Mouse (Mus musculus): Measurements from ENCODE around the gene Dcst2.

Dcst2 gene

DNA sequence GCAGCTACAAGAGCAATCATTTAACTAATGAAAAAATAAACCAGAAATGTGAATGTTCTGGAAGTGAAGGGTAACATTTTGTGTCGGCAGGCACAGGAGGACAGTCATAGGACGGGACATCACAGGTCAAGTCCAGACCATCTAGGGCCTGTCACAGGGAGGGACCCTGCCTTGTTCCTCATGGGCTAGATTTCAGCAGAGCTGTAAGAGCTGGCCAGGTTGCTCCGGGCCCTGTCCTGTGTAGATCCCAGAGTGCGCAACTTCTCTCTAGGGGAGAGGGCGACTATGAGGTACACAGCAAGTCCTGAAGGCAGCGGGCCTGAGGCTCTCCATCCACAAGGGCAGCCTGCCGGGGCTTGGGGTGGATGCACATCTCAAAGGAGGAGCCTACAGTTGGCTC is at the start of gene Dcst2:
Gene Dcst2, plus strand, starts transcription at position 301 of the 400 bp plus-strand sequence.
- ATAC-seq (ENCODE audit: low TSS enrichment), result no peak

DNA sequence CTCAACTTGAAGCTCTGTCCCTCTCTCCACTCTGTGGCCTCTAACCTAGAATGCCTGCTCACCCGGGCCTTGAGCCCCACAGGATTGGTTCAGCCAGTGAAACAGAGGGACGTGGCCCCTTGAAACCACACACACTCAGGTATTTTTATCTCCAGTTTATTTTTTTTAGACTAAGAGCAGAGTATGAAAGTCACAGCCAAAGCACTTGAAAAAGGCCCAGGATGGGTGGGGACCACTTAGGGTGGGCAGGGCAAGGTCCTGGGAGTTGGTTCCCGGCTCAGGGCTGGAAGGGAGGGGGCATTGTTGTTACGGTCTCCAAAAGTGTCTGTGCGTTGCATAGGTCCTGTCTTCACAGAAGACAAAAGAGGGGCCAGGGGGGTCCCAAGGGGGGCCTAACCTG is 47.4 kb upstream of the Dcst2 start:
- no peak for ATAC-seq (ENCODE audit: low TSS enrichment)

DNA sequence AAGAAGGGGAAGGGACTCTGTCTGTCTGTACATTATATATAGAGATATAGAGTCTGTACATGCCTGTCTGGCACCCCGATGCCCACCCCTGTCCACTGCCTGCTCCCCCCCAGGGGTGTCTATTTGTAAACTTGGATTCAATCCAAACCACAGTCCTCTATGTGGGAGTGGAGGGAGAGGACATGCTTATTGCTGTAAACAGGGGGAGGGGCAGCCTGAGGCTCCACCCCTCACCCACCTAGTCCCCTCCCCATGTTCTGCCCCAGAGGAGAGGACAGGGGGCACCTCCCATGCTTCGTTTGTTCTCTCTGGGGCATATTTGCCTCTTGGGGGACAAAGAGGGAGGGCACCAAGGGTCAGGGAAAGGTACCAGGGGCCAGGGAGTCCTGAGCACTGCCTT is 47.0 kb upstream of the Dcst2 start:
- ATAC-seq (ENCODE audit: low TSS enrichment), result no peak

DNA sequence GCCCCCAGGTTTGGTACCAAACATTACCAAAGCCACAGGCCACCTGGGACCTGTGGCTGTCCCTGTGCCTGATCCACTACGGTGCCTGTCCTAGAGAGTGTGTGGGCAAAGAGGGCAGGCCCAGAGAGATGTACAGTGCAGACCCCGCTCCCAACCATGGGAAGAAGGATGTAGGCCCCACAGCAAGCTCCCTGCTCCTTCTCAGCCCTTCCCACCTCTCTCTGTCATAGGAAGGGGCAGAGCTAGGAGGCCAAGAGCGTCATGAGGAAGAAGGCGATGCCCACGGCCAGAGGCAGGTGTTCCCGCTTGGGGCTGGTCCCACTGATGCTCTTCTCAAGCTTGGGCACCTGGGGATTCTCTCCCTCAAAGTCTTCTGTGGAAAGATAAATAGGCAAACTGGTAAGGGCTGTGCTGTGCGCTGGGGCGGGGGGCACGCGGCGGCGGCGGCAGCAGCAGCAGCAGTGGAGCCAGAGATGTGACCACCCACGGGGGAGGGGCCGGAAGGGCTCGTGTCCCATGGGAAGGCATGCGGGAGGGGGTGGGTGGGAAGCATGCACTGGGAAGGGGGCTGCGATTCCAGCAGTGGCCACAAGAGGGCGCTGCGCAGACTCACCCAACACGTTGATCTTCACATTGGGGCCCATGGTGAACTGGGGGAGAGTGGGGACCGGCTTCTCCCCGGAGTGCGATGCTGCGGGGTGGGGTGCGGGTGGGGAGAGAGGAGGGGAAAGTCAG is 46.4 kb upstream of the Dcst2 start:
- ATAC-seq (ENCODE audit: low TSS enrichment), result no peak

DNA sequence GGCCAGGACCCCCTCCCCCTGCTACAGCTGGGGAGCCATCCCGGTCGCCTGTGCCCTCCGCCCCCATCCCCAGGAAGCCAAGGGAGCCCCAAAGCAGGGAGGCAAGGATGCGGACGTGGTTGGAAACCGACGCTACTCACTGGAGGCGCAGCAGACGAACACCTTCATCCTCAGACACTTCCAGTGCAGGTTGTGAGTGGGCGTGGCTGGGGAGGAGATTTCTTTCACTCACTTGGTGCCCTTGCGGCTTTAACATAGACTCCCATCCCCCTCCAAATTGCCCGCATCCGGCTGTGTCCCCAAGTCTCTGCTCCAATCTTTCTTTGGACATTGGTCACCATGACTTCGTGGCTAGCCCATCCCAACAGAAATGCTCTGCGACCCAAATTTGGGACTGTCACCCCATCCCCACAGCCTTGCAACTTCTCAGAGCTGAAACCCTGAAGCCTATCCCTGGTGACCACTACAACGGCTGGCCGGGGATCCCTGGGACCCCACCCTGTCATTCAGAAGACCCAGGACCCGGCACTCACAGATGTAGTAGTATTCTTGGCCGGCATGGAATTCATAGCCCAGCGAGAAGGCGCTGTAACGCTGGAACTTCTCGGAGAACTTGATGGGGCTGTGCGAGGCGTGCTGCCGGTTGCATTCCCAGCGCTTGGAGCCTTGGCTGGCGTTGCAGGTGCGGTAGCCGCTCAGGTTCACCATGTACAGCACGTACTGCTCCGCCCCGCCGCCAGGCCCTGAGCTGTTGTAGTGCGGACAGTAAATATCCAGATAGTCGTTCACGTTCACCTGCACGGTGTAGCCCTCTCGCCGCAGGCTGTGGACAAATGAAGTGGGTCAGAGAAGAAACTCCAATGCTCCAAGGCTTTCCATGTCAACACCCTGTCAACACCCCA is 45.6 kb upstream of the Dcst2 start:
- ATAC-seq (ENCODE audit: low TSS enrichment), result no peak

DNA sequence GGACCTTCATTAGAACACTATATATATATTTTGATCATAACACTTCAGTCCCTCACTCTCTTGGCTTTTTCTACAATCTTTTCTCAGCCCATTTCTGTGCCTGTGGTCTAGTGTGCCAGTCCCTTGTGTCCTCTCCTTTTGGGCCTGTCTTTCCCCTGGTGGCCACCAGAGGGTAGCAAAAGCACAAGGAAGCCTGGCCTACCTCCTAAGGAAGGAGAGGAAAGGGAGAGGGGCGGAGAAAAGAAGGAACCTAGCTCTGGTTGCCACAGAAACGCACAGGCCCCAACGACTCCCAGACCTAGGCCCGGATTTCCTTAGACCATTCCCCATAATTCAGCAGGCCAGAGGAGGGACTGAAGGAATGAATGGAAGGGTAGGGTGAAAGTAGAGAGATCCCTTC is 44.9 kb upstream of the Dcst2 start:
- ATAC-seq (ENCODE audit: low TSS enrichment), result peak; percentile 34

DNA sequence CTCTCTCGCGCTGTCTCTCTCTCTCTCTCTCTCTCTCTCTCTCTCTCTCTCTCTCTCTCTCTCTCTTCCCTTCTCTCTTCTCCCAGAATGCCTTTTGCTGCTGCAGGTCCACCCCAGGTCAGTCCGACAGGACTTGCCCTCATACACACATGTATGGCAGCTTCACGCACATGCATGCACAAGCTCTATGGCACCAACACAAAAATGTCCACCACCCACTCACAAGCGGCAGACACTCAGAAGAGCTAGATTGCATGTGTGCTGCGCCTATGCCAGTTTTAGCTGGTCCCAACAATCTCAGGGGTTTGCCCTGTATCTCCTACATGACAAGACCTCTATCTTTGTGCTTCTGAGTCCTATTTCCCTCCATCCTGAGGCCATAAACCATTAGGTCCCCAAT is 44.5 kb upstream of the Dcst2 start:
- no peak; the same call in 1 of the 2 replicates for ATAC-seq (ENCODE audit: low TSS enrichment)

DNA sequence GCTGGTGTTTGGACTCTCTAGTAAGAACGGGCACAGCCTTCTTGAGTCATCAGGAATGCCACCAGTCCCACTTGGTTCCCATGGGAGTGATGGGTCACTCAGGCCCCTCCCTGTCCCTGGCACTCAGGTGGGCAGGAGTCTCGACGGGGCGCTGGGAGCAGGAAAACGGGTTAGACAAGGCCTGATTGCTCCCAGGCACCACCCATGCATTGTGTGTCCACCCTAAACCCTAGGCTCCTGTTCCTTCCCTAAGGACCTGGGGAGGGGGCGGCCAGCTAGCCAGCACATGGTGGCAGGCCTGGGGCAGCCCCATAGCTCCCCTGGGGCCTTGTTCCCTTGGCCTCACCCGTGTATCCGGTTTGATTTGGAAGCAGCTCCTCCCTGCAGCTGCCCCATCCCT is 43.5 kb upstream of the Dcst2 start:
- ATAC-seq (ENCODE audit: low TSS enrichment), result no peak

DNA sequence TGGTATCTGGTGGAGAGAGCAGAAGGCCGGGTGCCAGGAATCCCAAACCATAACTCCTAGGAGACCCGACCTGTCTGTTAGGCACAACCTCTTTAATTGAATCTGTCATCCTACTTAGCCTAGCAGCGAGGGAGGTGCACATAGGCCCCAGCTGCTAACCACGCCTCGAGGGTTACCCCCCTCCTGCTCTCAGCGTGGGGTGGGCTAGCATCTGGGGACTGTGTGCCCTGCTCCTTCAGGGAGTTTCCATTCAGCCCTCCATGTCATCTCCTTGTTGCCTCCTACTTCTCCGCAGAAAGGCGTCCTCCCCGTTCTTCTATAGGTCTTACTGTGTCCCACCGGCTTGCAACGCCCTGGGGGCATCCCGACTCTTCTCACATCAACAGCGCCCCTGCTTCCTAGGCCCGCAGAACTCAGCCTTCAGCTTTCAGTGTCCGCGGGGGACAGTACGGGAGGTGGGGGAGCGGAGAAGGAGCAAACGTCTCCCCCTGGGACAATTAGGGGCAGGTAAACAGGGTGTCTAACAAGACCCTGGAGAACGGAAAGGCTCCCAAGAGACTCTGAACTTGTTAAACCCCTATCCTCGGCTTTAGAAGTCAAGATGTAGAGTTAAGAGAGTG is 42.7 kb upstream of the Dcst2 start:
- no peak for ATAC-seq (ENCODE audit: low TSS enrichment)

DNA sequence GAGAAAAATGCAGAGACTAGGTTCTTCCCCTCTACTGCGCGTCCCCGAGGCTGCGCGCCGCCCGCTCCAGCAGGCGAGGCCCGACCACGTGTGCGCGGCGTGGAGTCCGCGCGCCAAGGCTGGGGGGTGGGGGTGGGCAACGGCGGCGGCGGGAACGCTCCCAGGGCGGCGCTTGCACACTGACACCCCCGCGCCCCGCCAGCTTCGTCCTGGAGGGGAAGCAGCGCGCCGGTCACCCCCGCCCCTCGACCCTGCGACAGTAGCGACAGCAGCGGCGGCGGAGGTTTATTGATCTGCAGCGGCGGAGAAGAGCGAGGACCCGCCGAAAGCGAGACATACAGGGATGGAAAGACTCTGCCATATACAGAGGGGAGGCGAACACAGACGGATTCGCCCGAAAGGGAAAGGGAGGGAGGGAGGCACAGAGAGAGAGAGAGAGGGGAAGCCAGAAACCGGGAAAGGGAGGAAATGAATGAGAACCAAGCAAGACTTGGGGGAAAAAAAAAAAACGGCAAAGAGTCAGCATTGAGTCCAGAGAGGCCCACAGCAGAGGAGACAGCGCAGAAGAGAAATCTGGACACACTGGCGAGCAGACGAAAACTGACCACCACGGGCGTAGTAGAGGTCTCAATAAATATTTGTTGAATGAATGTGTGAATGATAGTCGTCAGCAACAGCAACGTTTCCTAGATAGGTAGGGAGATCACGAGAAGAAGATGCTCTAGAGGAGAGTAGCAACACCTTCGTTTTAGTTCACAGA is 42.0 kb upstream of the Dcst2 start:
- no peak for ATAC-seq (ENCODE audit: low TSS enrichment)

DNA sequence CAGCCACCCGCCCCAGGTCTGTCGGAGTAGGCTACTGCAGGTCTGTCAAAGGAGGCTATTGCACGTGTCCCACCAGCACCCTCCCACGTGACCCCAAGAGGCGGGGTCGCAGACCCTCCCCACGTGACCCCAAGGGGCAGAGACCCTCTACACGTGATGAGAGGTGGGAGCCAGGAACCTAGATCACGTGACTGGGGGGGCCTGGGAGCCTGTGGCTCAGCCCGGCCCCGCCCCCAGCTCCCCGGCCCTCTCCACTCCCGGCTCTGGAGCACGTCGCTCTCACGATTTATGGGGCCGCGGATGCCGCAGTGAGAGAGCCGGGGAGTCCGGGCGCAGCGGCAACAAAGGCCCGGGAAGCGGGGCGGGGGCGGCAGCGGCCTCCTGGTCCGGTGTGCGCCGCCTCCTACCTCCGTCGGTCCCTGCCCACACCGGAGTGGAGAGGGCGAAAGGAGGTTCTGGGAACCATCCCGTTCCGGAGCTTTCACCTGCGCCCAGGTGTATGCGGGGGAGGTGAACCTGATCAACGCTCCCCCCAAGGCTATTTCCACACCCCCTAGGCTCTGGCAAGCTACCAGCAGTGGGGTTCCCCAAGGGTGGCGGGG is 41.1 kb upstream of the Dcst2 start:
- no peak for ATAC-seq (ENCODE audit: low TSS enrichment)

DNA sequence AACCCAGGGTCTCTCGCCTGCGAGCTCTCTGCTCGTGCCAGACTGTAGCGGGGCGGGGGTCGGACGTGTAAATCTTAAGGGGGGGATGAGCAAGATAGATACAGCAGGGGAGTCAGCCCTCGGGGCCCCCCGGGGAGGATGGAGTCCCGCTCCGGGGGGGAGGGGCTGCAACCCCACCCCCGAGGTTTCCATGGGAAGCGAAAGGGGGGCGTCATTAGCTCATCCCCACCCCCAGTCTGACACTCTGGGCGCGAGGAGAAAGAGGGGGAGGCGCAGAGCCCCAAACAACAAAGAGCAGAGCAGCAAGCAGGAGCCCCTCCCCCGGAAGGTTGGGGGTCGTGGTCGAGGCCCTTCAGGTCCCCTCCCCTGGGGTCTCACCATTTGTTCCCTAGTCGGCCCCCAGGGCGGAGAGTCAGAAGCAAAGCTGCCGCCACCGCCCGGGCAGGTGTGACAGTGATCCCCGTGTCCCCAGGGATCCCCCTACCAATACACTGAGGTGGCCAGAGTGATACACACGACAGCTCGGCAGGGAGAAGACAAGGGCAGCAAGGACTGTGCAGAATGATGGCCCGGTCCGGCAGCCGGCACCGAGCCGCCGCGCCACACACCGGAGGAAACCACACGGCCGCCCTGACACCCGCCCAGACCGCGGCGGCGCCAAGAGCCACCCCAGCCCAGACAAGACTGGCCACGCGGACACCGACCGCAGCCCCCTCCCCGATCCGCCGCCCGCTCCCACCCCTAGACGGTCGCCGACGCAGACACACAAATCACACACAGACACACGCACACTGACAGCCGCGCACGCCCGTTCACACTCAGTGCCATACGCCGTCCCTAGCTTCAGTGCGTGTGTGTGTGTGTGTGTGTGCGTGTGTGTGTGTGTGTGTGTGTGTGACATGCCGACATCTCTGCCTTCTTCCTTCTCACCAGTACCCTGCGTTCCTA is 40.3 kb upstream of the Dcst2 start:
- no peak for ATAC-seq (ENCODE audit: low TSS enrichment)

DNA sequence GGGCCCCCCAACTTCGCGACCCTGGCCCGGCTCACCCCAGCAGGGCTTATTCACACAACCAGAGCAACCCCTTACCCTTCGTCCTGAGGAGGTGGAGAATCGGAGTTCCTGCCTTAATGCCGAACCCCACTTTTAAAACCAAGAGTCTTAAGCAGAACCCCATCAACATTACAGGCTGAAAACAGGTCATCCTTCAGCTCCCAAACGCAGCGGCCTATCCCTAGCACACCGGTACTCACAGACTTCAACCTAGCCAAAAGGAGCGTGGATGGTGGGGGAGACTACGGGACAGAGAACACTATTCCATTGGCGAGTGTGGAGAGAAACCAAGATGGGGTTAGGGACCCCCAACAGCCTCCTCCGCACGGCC is 39.7 kb upstream of the Dcst2 start:
- 0 out of 2 replicates have a peak, but pooled peaks have one; percentile 10 for ATAC-seq (ENCODE audit: low TSS enrichment)

DNA sequence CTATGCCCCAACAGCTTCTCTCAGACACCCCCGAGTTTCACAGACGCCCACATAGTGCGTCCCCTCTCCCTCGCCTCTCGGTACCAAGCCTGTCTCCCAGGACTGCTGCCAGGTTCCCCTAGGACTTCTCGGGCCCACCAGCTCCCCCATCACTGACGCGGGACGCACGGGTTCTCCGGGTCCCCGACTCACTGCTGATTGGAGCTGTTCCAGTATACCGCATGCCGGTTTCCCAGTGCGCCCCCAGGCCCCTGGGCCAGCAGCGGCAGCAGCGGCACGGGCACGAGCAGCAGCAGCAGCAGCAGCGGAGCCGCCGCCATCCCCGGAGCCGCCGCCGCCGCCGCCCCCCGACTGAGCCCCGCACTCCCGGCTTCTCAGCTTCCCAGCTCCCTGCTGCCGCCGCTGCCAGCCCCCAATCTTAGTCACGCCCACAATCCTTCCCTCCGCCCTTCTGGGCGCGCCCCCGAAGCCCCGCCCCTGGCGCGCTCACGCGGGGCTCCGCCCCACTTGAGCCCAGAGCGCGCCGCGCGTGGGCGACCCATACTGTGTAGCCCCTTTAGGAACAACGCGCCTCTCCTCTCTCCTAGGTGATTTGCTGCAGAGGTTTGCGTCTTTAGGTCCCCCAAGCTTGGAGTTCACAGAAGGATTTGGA is 39.1 kb upstream of the Dcst2 start, which contains the start of gene Efna3:
Gene Efna3, minus strand, starts transcription at position 452 of the 652 bp plus-strand sequence.
- peak; percentile 26 for ATAC-seq (ENCODE audit: low TSS enrichment)

DNA sequence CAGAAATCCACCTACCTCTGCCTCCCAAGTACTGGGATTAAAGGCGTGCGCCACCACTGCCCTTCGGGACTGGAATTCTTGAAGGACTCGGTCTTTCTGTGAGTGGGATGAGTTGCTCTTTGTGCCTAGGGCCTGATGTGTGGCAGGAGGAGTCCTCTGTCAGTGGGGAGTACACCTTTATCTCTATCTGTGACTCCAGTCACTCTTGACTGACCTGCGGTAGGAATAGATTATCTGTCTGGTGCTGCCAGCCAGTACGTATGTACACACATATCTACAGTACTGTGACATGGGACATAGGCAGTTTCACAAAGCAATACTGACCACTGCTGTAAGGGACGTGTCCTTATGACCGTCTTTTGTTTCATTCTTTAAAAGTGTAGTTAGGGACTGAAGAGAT is 35.9 kb upstream of the Dcst2 start:
- ATAC-seq (ENCODE audit: low TSS enrichment), result no peak

DNA sequence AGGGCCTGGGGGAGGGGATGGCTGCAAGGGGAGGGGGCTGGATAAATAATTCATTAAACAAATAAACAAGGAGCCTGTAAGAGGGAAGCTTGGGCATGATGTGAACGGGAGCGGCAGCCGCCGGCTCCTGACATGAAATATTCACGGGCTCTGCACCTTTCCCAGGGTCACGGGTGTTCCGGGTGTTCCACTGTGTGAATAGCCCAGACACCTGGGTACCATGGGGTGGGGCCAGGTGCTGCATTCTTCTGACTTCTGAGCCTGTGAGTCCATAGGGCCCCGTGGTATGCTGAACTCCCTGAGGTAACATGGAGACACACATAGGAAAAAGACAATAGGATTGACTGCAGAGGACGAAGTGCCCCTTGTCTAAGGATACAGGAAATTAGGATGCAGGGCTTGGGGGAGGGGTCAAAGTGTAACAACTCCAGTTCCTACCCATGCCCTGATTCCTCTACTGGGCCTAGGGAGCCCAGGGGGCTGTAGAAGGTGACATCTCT is 34.4 kb upstream of the Dcst2 start:
- ATAC-seq (ENCODE audit: low TSS enrichment), result no peak

DNA sequence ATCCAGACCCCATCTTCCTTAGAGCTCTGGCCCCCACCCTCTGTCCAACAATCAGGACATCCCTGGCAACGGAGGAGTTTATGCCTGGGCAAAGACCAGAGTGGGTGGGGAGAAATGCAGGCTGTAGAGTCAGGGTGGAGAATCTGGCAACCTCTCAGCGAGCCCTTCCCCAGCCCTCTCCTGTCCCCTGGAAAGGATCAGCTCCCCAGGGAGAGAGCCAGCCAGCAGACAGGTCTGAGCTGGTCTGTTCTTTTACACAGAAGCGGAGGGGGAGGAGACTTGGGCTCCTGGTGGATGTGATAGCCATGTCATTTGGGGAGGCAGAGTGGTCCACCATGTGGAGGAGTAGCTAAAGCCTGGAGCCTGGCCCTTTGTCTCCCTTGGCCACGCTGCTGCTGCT is 33.2 kb upstream of the Dcst2 start:
- no peak for ATAC-seq (ENCODE audit: low TSS enrichment)

DNA sequence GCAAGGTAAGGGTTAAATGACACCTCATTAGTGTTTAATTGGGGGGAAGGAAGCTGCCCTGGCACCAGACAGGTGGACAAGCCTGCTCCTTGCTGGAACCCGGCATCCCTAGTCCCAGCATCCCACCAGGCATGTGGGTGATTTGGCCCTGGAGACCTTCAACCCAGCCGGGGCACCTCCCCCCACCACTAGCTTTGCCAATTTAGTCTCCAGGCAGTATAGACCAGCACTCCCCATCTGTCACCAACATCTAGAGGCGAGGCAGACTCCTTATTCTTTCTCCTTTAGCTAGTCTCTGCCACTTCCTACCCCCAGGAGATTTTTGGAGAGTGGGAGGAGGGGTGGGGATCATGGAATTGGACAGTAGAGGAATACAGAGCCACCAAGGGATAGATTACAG is 31.4 kb upstream of the Dcst2 start:
- no peak for ATAC-seq (ENCODE audit: low TSS enrichment)

DNA sequence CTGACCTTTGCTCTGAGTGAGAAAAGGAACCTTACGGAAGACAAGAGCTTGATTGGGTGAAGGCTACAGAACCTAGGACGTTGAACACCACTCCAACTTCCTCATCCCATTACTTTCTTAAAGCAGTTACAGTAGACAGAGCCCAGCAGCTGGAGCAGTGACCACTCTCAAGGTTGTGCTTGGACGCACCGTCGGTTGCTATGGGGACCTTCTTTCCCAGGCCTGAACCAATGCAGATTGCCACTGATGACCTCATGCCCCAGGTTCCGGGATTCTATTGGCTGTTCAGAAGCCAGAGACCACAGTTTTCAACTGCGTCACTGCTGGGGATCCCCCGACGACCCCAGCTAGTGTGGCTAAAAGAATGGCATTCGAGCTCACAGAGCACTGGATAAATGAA is 30.8 kb upstream of the Dcst2 start:
- no peak for ATAC-seq (ENCODE audit: low TSS enrichment)

DNA sequence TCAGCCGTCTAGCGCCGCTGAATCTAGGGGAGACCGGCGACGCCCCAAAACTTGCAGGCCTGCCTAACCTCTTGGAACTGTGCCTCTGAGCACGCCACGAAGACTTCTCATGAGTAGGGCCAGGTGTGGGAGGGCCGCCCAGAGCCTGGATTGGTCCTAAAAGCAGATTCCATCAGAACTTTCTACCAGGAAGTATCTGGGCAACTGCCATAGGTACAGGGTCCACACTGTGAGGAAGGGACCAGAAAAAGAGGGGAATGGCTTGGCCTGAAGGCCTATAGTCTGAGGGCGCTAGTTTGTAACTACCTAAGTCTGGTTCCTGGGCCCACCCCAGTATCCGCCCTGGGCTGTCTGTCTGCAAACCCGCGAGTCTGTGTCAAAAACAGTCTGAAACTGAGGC is 30.2 kb upstream of the Dcst2 start:
- ATAC-seq (ENCODE audit: low TSS enrichment), result no peak
